Mouse (Mus musculus) forebrain, embryonic 14.5 days (tissue): ENCODE measurements around the gene Tagap1. TPM values are rescaled to one million over a fixed set of nuclear protein-coding genes. Genes with fewer than 3 reads are reported as not detected.
"Not testable (repeated sequence)": the region's sequence is repeated elsewhere in the genome, so short reads cannot be mapped to it uniquely, and the experiment has no call there.

Source experiments
- ATAC-seq: fragments of 200-750 bp; cut with Nextera tagmentation; 2 replicates; pipeline ENCODE4 v1.8.0; 2017; ENCODE audit warnings: mild to moderate bottlenecking, moderate library complexity
- DNase-seq: peaks from one replicate; pipeline ENCODE4 v3.0.0-alpha.2; 2015; ENCODE audit warnings: low spot score
- H3K27ac ChIP-seq: fragments of 300-500 bp; sonication (generic); 2 replicates; pipeline ENCODE4 v1.5.1; 2014; ENCODE audit warnings: low read depth, mild to moderate bottlenecking, control low read depth, low read length, moderate library complexity
- H3K27me3 ChIP-seq: fragments of 300-500 bp; sonication (generic); replicated peaks from 2 replicates; pipeline ENCODE4 v1.6.1; 2014; ENCODE audit warnings: low read length, control low read depth, mixed read lengths; ENCODE audit not compliant: control insufficient read depth, insufficient read depth
- H3K36me3 ChIP-seq: fragments of 300-500 bp; sonication (generic); 2 replicates; pipeline ENCODE4 v1.6.1; 2014; ENCODE audit warnings: low read length, control low read depth; ENCODE audit not compliant: control insufficient read depth, insufficient read depth
- H3K4me1 ChIP-seq: fragments of 300-500 bp; sonication (generic); 2 replicates; pipeline ENCODE4 v1.6.1; 2014; ENCODE audit warnings: antibody characterized with exemption, low read length, control low read depth; ENCODE audit not compliant: control insufficient read depth, insufficient read depth
- H3K4me2 ChIP-seq: fragments of 300-500 bp; sonication (generic); 2 replicates; pipeline ENCODE4 v1.6.1; 2014; ENCODE audit warnings: mild to moderate bottlenecking, control low read depth, low read length
- H3K4me3 ChIP-seq: fragments of 300-500 bp; sonication (generic); 2 replicates; pipeline ENCODE4 v1.5.1; 2014; ENCODE audit warnings: low read depth, low read length, control low read depth
- H3K9ac ChIP-seq: fragments of 300-500 bp; sonication (generic); 2 replicates; pipeline ENCODE4 v1.6.1; 2014; ENCODE audit warnings: mild to moderate bottlenecking, low read length, control low read depth, moderate library complexity
- H3K9me3 ChIP-seq: fragments of 300-500 bp; sonication (generic); replicated peaks from 2 replicates; pipeline ENCODE4 v1.6.1; 2016; ENCODE audit warnings: low read length, control low read depth, mixed read lengths; ENCODE audit not compliant: control insufficient read depth
- WGBS: fragments of 180-500 bp; shearing (Covaris S2); extraction: QIAGEN DNeasy Blood & Tissue Kit; methylation state at CpG from one replicate; pipeline ENCODE4 v1.1.7; 2014; 5-methylcytosine and 5-hydroxymethylcytosine counted together
- polyA plus RNA-seq: library from polyadenylated mRNA; unstranded; fragments of >200 nt; fragmentation: Nextera tagmentation; extraction: Ambion mirVana; gene quantifications from 2 replicates; pipeline ENCODE4 v1.2.1, GENCODE M21; 2014

Gene Tagap1
- polyA plus RNA-seq, 1 experiment from 2014 or later = 65.3 TPM

GRCm38 (mm10) chr17:6995504-6995903 is 34.5 kb upstream of the Tagap1 start:
- H3K36me3 ChIP-seq, H3K4me2 ChIP-seq, H3K27me3 ChIP-seq, H3K9ac ChIP-seq, DNase-seq, H3K9me3 ChIP-seq, H3K4me3 ChIP-seq, ATAC-seq, H3K4me1 ChIP-seq, H3K27ac ChIP-seq: not testable (repeated sequence)
- WGBS = no CpG with 5 or more reads among the region's 6 CpGs

- not testable (repeated sequence) for DNase-seq, ATAC-seq
Measured at GRCm38 (mm10) chr17:6986118-6986517, 25.2 kb upstream of the Tagap1 start.

GRCm38 (mm10) chr17:6980144-6980543 is 19.2 kb upstream of the Tagap1 start:
- H3K27me3 ChIP-seq, H3K36me3 ChIP-seq, DNase-seq, ATAC-seq, H3K9ac ChIP-seq, H3K9me3 ChIP-seq, H3K4me1 ChIP-seq, H3K4me2 ChIP-seq, H3K27ac ChIP-seq, H3K4me3 ChIP-seq: not testable (repeated sequence)
- 95% methylated on average over 5 of the region's 8 CpGs for WGBS

More at GRCm38 (mm10) chr17:6986118-6986517, 25.2 kb upstream of the Tagap1 start:
- H3K4me2 ChIP-seq, H3K4me1 ChIP-seq, H3K4me3 ChIP-seq, H3K9me3 ChIP-seq, H3K36me3 ChIP-seq, H3K9ac ChIP-seq, H3K27ac ChIP-seq, H3K27me3 ChIP-seq: not testable (repeated sequence)
- WGBS = 100% methylated on average over 1 of the region's 1 CpGs

GRCm38 (mm10) chr17:6979380-6979779 is 18.4 kb upstream of the Tagap1 start:
- H3K27ac ChIP-seq, H3K9me3 ChIP-seq, H3K27me3 ChIP-seq, H3K36me3 ChIP-seq, H3K4me1 ChIP-seq, DNase-seq: not testable (repeated sequence)
- Histone ChIP-seq H3K4me2 (peak overlapping the region; percentile 50), H3K9ac (peak overlapping the region; percentile 59; the same call in 1 of the 2 replicates), H3K4me3 (peak overlapping the region; percentile 41)
- WGBS = 35% methylated on average over 5 of the region's 5 CpGs
- peak; percentile 8; the same call in 1 of the 2 replicates for ATAC-seq

- not testable (repeated sequence) for H3K27ac ChIP-seq, H3K9me3 ChIP-seq, H3K27me3 ChIP-seq, H3K4me1 ChIP-seq, H3K36me3 ChIP-seq
- Histone ChIP-seq H3K4me3 (peak within 1 kb of the TSS; percentile 41), H3K4me2 (peak within 1 kb of the TSS; percentile 50), H3K9ac (peak within 1 kb of the TSS; percentile 59)
- DNase-seq (peak; percentile 17), ATAC-seq (peak; percentile 99)
- 1% methylated on average over 37 of the region's 68 CpGs for WGBS
Measured at GRCm38 (mm10) chr17:6978287-6979248, 17.6 kb upstream of the Tagap1 start, which contains the start of gene Gm49721. TSS of gene Gm49721 (plus strand) at chr17:6978904.

GRCm38 (mm10) chr17:6974985-6975384 is 14.0 kb upstream of the Tagap1 start:
- 64% methylated on average over 3 of the region's 3 CpGs for WGBS
- not testable (repeated sequence) for H3K9ac ChIP-seq, H3K4me1 ChIP-seq, H3K4me2 ChIP-seq, DNase-seq, H3K27ac ChIP-seq, H3K36me3 ChIP-seq, H3K9me3 ChIP-seq, H3K27me3 ChIP-seq, ATAC-seq, H3K4me3 ChIP-seq

- 36% methylated on average over 3 of the region's 4 CpGs for WGBS
- H3K4me3 ChIP-seq, H3K9me3 ChIP-seq, H3K36me3 ChIP-seq, H3K27me3 ChIP-seq, H3K27ac ChIP-seq, H3K4me2 ChIP-seq, H3K9ac ChIP-seq, H3K4me1 ChIP-seq, ATAC-seq: not testable (repeated sequence)
- DNase-seq = peak; percentile 15
Measured at GRCm38 (mm10) chr17:6972836-6973396, 12.0 kb upstream of the Tagap1 start.

GRCm38 (mm10) chr17:6971238-6971637 is 10.3 kb upstream of the Tagap1 start:
- not testable (repeated sequence) for ATAC-seq, H3K9ac ChIP-seq, H3K4me2 ChIP-seq, DNase-seq, H3K4me3 ChIP-seq, H3K27ac ChIP-seq, H3K4me1 ChIP-seq, H3K27me3 ChIP-seq, H3K9me3 ChIP-seq, H3K36me3 ChIP-seq
- WGBS = 80% methylated on average over 8 of the region's 8 CpGs

GRCm38 (mm10) chr17:6970334-6970733 is 9.4 kb upstream of the Tagap1 start, which contains the start of gene Rnaset2b:
TSS of gene Rnaset2b (plus strand) at chr17:6970634.
- no CpG with 5 or more reads among the region's 8 CpGs for WGBS
- not testable (repeated sequence) for H3K27me3 ChIP-seq, H3K9me3 ChIP-seq, H3K27ac ChIP-seq, H3K9ac ChIP-seq, H3K4me3 ChIP-seq, ATAC-seq, DNase-seq, H3K4me1 ChIP-seq, H3K36me3 ChIP-seq, H3K4me2 ChIP-seq
